Mouse (Mus musculus): ENCODE measurements around the gene Tada3. TPM values are rescaled to one million over a fixed set of nuclear protein-coding genes. Genes with fewer than 3 reads are reported as not detected.

Gene Tada3
- 23.0 and 24.5 TPM in 2 replicates for total RNA-seq (2015)
- 11.9 and 13.9 TPM in 2 replicates for total RNA-seq (2017)

DNA sequence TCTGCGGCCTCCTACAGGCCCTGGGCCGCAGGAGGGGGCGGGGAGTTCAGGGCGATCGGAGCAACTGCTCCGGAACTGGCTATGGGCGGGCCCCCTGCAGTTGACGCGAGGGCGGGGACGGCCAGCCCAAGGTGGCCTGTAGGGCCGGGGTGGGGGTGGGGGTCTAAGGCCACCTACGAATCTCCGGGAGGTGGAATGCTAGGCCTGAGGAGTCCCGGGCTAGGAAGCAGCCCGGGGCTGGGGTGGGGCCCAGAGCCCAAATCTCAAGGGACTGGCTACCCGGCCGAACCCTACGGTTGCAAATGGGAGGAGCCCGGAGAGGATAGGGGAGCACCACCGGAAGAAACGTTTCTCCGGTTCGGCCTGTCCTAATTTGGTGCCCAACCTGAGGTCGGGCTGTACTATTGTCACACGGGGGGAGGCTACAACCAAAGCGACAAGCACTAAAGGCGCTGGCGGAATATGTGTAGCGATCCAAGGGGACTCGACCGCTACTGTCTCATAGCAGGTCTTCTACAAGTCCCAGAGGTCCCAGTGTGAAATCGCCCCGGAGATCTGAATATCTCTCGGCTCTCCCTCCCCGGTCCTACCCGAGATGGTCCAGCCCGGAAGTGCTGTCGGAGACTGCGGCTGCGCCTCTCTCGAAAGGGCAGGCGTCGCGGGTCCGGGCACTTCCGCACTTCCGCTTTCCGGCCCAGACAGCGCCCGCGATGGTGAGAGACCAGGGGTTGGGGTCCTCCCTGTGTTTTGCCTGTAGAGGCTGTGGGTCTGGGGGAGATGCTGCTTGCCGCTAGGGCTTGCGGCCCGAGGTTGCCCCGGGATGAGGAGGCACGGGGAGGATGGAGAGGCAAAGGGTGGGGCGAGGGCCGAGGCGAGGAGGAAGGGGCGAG is at the start of gene Tada3, which contains the start of gene Arpc4:
Gene Tada3 (minus strand): TSS at position 388 of the 890 bp plus-strand sequence.
Gene Arpc4 (plus strand): TSS at position 620 of the 890 bp plus-strand sequence.
- peak; percentile 72 for ATAC-seq (replicated peaks; ENCODE audit: poor library complexity)

DNA sequence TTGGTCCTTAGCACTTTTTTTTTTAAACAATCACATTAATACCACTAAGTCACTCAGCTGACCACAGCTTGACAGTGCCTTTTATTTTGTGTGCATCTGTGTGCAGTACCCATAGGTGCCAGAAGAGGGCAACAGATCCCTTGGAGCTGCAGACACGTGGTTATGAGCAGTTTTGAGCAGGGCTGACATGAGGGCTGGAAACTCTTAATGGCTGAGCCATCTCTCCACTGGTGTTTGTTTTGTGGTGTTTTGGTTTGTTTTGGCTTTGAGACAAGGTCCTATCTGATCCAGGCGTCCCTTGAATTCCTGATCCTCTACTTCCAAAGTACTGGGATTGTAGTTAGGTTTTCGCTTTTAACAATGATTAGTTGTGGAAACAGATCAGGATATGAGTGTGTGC is 49.7 kb upstream of the Tada3 start:
- peak; percentile 90 for ATAC-seq (replicated peaks; ENCODE audit: poor library complexity)

DNA sequence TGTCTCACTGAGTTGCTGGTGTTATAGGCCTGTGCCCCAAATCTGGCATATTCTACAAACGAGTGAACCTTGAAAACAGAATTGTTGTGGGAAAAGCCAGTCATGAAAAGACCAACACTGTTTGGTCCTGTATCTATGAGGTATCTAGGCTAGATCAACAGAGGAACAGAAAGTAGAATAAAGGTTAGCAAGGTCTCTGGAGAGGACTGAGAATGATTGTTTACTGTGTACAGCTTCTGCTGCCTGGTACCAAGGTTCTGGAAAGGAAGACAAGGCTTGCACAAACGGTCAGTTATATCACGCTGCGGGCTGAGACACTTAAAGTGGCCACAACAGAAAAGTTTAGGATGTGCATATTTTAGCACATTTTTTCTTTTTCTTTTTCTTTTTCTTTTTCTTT is 49.0 kb upstream of the Tada3 start:
- ATAC-seq (replicated peaks; ENCODE audit: poor library complexity) = no peak

DNA sequence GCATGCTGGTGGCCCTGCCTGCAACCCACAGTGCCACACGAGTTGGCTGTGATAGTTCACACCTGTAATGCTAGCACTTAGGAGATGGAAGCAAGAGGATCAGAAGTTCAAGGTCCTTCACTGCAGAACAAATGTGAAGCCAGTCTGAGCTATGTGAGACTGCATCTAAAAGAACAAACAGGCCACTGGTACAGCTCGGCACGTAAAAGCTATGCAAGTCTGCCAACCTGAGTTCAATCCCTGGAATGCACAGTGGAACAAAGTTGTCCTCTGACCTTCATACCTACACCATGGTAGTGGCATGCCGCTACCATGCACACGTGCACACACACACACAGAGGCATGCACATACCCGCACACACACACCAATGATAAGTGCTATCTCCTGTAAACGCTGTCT is 46.5 kb upstream of the Tada3 start:
- no peak for ATAC-seq (replicated peaks; ENCODE audit: poor library complexity)

DNA sequence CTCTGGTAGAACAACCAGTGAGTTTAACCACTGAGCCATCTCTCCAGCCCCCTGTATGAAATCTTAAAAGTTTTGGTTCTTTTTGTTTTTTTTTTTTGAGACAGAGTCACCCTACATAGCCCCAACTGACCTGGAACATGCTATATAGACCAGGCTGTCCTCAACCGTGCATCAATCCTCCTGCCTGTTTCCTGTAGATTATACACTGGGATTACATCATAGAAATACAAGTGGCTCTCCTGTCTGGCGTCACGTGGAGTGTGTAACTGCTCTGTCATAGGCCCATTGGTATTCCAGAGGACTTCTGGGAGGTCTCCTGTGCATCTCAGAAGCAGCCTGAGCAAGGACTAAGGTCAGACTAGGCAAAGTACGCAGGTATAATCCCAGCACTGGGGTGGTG is 45.3 kb upstream of the Tada3 start:
- peak; percentile 10; the same call in 1 of the 2 replicates for ATAC-seq (replicated peaks; ENCODE audit: poor library complexity)

DNA sequence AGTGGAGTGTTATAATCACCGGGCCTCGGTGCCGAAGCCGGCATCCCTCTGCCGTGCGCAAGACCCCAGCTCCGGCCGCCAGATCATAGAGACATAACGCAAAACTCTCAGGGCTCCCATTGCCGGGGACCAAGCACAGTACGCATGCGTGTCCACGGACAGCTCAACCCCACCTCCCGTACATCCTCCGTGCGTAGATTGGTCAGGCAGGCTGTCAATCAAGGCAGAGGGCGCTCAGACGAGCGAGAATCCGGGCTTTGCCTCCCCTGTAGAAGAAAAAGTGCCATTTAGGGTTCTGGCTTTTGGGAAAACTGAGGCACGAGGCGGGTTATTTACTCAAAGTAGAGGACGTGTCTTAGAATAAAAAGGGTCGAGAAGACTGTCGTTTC is 41.5 kb upstream of the Tada3 start, which contains the start of gene Rpusd3:
Gene Rpusd3 (minus strand): TSS at position 142 of the 389 bp plus-strand sequence.
- ATAC-seq (replicated peaks; ENCODE audit: poor library complexity) = peak; percentile 95

DNA sequence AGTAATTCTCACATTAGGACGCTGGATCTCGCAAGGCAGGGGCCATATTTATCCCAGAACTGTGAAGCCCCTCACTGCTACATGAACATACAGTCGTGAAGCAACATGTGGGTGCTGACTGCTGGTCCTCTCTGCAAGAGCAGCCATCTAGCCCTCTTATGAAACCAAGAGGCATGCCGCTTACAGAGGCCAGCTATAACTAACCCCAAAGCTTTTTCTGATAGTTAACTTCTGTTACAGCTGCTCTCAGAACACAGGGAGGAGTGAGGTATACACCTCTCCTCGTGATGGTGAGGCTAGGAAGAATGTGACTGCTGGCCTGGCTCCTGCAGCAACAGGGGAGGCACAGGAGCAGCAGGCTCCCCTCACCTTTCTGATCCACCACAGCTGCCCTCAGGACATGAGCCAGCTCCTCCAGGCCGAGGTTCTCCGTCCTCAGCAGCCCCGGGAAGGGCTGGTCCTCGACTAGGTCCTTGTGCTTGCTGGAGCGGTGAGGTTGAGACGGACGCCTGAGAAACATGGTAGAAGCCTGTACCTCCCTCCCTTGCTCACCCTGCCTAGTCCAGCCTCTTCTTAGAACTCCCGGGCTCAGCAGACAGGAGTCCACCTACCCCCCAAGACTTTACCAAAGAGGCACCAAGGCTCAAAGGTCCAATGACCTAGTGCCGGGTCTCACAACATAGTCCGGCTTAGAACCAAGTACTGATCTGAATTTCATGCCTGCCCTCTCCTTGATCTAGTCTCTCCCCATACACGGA is 40.9 kb upstream of the Tada3 start:
- peak; percentile 38 for ATAC-seq (replicated peaks; ENCODE audit: poor library complexity)

DNA sequence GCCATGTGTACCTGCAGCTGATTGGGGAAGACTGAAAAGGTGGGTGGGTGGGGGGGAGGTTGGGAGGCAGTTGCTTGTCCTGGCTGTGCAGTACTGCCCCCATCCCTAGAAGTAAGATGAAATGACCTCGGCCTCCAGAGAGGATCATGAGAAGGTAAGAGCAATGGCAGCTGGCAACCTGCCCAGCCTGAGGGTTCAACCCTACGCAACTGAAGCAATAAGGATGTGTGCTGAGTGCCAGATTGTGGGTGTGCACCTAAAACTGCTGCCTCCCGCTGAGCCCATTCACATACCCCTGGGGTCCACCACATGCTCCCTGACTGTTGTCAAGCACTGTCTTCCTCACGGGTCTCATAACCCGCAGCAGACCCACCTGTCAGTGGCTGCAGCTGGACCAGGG is 38.7 kb upstream of the Tada3 start:
- no peak for ATAC-seq (replicated peaks; ENCODE audit: poor library complexity)

DNA sequence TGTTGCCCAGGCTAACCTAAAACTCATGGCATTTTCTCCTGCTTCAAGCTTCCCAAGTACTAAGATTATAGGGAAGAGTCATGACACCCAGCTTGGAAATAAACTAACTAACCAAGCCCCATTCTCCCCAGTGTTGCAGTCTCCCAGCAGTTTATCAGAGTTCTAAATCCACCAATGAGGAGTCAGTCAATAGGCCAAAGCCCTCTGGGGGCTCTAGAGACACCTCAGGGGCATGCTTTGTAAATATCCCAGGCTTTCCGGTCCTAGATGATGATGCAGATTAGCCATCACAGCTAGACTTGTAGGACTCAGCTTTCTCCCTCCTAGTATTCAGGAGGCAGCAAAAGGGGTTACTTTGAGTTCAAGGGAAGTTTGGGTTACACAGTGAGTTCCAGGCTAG is 32.3 kb upstream of the Tada3 start:
- ATAC-seq (replicated peaks; ENCODE audit: poor library complexity) = no peak

DNA sequence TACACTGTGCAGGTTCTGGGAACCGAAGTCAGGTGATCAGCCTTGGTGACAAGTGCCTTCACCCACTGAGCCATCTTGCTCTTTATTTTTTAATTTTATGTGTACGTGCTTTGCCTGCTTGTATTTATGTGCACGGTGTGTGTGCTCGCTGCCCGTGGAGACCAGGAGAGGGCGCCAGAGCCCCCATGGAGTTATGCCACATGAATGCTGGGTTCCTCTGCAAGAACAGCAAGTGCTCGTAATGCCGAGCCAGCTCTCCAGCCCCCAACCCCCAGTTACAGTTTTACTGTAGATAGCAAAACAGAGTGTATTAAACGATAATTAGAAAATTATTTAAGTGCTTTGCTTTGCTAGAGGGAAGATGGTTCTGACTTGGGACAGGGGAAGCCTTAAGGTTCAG is 29.0 kb upstream of the Tada3 start:
- ATAC-seq (replicated peaks; ENCODE audit: poor library complexity) = peak; percentile 44; the same call in 1 of the 2 replicates

DNA sequence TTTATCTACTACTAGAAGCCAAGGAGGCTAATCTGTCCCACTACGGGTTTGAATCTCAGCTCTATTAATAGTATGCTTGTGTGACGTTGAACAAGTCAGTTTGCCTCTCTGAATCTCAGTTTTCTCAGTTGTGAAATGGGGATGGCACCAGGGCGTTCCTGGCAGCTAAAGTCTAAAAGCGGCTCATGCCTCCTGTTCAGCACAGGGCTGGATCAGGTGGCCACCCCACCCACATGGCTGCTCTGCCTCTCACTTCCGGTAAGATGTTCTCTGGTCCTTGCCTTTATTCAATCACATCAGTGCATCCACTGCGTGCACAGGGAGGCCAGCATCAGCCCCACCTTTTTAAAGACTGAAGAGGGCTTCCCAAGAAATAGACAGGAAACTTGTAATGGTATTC is 27.8 kb upstream of the Tada3 start:
- ATAC-seq (replicated peaks; ENCODE audit: poor library complexity) = no peak

DNA sequence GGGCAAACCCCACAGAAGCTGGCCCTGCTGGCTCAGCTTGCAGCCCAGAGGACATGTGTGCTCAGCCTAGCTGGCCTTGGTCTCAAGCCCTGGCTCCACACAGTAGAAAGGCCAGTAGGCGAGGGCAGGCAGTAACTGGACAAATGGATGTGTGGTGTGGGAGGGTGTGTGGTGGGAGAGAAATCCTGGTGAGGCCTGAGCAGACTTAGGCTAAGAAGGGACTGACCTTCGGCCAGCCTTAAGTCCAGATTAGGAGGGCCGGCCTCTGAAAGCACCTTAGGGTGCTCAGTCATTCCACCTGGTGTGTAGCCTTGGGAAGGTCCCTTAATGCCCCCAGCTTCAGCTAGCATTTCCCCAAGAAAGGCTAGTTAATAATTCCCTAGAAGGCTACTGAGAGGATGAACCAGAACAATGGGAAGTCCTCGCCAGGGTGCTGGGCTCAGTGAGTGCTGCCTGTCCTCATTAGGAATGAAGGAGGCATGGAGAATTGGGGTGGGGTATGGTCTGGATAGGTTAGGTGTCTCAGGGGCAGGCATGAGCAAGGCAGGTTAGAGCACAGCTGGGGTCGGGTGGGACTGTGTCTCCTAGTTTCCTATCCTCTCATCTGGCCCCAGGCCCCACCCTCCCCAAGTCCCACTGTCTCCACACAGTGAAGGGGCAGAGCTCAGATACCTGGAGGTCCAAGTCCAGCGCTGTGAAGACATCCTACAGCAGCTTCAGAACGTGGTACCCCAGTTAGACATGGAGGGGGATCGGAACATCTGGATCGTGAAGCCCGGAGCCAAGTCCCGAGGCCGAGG is 27.2 kb upstream of the Tada3 start:
- ATAC-seq (replicated peaks; ENCODE audit: poor library complexity) = no peak

DNA sequence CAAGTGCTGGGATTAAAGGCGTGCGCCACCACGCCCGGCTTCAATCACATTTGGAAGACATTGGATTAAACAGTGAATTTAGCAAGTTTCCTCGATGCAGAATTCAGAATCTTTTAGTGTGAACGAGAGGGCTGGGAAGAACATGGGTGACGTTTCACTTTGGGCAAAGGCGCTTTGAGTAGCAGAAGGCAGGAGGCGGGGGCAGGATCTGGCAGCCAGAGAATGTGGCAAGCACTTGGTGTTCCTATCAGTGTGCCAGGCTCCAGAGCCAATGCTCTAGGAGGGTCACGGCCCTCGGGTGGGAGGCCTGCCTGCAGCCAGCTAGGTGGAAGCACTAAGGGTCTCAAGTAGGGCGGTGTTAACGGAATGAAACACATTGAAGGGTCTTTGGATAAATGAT is 24.4 kb upstream of the Tada3 start:
- ATAC-seq (replicated peaks; ENCODE audit: poor library complexity) = no peak

DNA sequence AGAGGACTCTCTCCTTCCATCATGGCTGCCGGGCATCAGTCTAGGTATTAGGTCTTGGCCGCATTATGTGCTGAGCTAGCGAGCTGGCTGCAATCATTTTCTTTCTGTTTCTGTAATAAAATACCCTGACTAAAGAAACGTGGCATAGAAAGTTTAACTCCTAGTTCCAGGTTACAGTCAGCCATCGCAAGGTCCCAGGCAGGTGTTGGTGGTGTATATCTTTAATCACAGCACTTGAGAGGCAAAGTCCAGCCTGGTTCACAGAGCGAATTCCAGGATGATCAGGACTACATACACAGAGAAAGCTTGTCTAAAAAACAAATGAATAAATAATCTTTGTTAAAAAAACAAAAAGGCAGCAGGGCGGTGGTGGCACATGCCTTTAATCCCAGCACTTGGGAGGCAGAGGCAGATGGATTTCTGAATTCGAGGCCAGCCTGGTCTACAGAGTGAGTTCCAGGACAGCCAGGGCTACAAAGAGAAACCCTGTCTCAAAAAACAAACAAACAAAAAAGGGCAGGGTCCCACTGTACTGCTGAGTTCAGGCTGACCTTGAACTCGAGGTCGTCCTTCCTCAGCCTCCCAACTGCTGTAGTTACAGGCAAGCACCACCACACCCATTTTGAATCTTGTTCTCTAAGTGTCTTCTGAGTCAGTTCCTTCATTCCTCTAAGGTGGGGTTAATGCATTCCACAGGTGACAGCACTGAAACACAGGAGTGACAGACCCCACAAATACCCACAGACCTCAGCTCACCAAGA is 18.8 kb upstream of the Tada3 start:
- no peak for ATAC-seq (replicated peaks; ENCODE audit: poor library complexity)

DNA sequence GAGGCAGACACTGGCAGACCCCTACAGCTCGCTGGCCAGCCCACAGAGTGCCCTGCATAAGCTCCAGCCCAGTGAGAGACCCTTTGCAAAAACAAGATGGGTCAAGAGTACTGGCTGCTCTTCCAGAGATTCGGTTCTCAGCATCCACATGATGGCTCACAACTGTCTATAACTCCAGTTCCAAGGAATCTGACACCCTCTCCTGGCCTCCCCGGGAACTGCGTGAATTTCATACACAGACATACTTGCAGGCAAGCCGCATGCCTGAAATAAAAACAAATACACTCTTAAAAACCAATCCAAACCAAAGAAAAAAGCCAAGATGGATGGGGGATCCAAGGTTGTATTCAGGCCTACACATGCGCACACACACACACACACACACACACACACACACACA is 17.8 kb upstream of the Tada3 start:
- no peak for ATAC-seq (replicated peaks; ENCODE audit: poor library complexity)

DNA sequence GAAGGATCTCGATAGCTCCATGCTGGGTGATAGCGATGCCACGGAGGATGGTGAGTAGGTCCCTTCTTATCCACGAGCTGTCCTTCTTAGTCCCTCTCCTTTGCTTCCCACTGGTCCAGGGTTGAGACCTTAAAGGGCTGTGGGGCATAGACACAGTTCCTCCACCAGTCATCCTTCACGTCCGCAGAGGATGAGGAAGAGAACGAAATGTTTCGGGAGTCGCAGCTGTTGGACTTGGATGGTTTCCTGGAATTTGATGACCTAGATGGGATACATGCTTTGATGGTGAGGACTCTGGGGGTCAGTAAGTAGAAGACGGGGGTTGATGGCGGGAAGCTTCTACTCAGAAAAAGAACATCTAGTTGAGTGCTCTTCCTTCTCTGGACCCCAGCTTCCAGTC is 17.1 kb upstream of the Tada3 start:
- no peak for ATAC-seq (replicated peaks; ENCODE audit: poor library complexity)

DNA sequence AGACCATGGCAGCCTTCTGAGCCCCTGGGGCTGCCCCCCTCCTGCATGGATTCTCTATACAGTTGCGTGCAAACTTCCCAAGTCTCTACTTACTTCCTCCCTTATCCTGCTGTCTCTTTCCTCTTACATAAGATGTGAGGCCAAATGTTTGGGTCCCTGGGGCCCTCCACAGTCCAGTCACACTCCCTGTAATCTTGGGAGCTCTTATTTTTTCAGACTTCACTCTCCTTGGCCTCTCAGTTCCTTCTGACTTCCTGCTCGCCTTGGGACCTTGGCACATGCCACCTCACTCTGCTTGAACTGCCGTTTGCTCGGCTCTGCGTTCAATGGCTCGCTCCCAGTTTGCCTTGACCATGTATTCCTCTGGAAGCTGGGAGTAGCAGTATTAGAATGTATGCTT is 16.3 kb upstream of the Tada3 start:
- no peak for ATAC-seq (replicated peaks; ENCODE audit: poor library complexity)

DNA sequence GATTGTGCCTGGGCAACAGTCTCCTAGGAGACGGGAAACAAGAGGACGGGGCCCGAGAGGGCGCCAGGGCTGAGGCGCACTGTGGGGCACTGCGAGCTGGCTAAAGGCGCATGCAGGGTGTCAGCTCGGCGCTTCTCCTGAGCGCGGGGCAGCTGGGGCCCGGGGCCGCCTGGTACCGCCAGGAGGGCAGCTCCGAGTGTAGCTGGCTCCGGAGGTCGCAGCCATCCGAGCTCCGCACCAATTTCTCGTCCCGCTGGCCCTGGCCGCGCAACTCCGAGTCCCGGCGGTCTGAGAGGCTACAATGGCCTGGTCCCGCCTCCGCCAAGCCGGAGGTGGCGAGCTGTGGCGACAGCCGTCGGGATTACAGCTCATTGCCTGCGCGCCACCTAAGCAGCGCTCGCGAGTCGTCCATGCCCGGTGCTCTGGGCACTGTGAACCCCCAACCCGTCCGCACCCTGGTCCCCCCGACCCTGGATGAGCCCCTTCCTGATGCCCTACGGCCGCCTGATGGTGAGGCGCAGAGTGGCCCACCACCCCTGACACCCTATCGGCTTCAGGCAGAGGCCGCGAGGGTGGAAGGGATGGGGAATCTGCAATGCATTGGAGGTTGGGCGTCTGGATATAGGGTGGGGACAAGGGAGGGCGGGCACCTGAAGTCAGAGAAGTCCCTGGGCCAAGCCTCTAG is 14.8 kb upstream of the Tada3 start:
- ATAC-seq (replicated peaks; ENCODE audit: poor library complexity) = peak; percentile 62

DNA sequence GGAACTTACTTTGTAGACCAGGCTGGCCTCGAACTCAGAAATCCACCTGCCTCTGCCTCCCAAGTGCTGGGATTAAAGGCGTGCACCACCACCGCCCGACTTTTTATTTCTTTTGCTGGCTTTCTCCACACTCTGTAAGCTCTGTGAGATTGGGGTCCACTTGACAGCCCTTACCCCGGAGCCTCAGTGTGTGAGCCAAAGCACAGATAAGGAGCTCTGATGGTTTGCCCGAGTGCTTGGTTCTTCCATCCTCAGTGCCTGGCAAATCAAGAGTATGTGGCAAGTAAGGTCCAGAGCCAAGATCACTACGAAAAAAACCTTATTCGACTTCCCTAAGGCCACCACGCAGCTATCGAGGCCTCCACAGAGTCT is 14.3 kb upstream of the Tada3 start:
- ATAC-seq (replicated peaks; ENCODE audit: poor library complexity) = peak; percentile 19; the same call in 1 of the 2 replicates

DNA sequence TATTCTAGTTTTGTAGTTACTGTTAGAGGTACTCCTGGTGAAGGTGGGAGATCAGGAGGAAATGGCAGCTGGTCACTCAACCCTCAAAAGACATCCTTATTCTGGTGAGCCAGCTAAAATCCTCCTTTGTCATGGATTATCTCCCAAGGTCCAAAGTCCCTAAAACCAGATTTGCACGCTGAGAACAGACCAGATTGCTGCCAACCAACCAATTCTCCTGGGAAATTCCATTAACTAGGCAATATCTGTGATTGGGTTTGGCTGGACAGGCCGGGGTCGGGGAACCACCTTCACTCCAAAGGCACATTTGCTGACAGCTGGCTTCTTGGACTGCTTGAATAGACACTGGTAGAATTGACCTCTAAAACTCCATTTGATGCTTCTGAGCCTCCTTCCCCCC is 13.0 kb upstream of the Tada3 start:
- no peak for ATAC-seq (replicated peaks; ENCODE audit: poor library complexity)
